Mouse (Mus musculus) c-Kit-negative CD71-positive TER-119-positive erythroid progenitor cells, embryonic 14.5 days (primary cell): ENCODE measurements at regions not wholly inside any gene's neighbourhood (a gene's known extent, or its start where the extent isn't known, plus 50 kb on each side); places are given as distances from the start of the nearest gene placed in this dataset.

ENCODE experiments used
- DNase-seq: peaks from one replicate; pipeline ENCODE4 v3.0.0-alpha.2; 2013; ENCODE audit warnings: low read depth, low spot score

DNA sequence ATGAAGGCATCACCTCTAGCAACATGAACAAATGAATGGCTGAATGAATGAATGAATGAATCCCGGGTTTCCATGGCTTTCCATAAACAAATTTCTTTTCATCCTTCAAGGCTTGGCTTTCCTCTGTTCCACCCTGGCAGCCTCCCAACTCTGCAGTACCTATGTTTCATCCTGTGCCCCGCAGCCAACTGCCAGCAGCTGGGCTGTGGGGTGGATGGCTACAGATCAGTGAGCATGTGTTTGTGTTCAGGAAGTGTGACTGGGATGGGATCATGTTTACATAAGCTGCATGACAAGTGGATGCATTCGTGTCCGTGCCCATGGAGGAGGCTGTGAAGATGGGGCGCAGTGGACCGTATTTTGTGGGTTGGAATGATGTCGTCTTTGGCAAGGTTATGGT lies 200.5 kb upstream of the Sulf2 start:
- DNase-seq: no peak

GRCm38 (mm10) chr2:166355446-166355845 lies 200.0 kb upstream of the Sulf2 start:
- no peak for DNase-seq

GRCm38 (mm10) chr2:166354391-166354790 lies 198.9 kb upstream of the Sulf2 start:
- no peak for DNase-seq

DNA sequence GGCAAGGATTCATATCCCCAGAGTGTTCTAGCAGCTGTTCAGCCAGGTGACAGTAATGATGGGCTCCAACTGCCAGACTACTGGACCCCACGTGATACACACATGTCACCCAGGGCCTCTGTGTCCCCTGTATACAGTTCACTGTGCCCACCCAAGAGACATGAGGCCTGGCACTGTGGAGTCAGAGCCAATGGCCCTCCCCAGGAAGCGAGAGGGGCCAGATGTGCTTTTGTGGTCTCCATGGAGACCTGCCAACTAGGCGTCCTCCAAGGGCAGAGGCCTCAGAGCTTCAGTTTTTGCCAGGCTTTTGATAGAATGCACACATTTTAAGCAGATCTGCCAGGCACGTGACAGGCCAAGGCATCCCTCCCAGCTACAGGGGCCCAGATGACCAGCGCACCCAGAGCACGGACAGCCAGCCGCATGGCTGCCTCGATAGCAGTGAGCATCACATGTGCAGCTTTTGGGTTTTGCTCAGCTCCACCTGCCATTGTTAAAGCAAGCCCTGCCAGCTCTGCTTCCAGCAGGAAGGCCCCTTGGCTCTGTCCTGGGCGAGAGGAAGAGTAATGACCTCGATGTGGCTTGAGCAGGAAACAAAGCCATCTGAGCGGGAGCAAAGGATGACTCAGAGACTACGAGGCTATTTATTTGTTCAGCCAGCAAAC lies 198.1 kb upstream of the Sulf2 start:
- DNase-seq: no peak

- DNase-seq: no peak
These were observed 196.5 kb upstream of the Sulf2 start for GRCm38 (mm10) chr2:166351984-166352383.

- no peak for DNase-seq
These were observed 196.1 kb upstream of the Sulf2 start for GRCm38 (mm10) chr2:166351581-166351980.

GRCm38 (mm10) chr2:166348654-166349053 lies 193.2 kb upstream of the Sulf2 start:
- no peak for DNase-seq

DNA sequence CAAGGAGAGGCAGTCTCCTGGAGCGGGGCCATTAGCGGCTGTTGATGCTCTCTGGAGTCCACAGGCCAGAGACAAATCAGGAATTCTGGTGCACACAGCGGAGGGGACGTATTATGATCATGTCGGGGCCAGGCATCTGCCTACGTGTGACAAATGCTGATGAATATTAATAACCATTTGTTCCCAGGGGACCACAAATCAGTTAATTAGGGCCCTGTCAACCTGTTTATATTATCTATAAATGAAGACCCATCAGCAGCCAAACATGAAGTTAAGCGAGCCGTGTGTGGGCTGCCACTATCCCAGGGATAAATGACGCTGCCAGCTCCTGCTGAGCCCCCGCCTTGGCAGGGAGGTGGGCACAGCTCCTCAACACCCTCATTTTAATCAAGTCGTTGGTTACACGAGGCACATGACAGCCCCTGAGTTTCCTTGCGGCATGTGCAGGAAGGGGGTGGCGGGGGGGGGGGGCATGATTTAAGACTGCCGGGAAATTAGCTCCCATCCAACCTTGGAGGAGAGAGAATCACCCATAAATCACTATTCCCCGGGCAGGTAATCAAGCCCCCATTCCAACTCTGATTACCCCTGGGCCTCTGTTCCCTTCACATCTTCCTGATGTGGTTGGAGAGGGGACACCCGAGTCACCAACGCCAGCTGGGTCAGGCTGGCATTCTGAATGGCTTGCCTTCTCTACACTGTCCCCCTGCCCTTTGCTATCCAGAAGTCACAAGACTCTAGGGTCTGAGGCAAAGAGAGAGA lies 191.1 kb upstream of the Sulf2 start:
- no peak for DNase-seq

- DNase-seq: no peak
These were observed 188.3 kb upstream of the Sulf2 start for GRCm38 (mm10) chr2:166343551-166344340.

- no peak for DNase-seq
These were observed 186.9 kb upstream of the Sulf2 start for GRCm38 (mm10) chr2:166342407-166342806.

GRCm38 (mm10) chr2:166340196-166340595 lies 184.7 kb upstream of the Sulf2 start:
- DNase-seq: no peak

- DNase-seq: no peak
These were observed 184.0 kb upstream of the Sulf2 start for GRCm38 (mm10) chr2:166339427-166339826.

GRCm38 (mm10) chr2:166338396-166339085 lies 183.1 kb upstream of the Sulf2 start:
- DNase-seq: no peak

DNA sequence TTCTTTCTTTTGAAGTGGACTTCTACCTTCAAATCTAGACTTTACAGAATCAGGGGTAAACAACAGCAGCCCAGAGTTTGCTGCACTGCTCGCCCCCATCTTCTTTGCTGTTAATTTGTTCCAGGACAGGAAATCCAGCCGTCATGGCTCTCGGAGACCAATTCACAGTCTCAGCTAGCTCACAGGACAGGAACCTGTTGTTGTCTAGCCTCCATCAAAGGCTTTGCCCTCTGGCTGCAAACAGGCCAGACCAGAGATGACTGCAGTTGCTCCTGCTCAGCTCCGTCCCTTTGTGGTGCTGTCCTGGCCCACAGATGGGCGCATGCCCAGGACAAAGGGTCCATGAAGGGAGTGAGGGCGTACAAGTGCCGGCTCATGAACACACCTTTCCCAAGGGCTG lies 182.2 kb upstream of the Sulf2 start:
- no peak for DNase-seq

- DNase-seq: no peak
These were observed 180.2 kb upstream of the Sulf2 start for GRCm38 (mm10) chr2:166335702-166336101.

DNA sequence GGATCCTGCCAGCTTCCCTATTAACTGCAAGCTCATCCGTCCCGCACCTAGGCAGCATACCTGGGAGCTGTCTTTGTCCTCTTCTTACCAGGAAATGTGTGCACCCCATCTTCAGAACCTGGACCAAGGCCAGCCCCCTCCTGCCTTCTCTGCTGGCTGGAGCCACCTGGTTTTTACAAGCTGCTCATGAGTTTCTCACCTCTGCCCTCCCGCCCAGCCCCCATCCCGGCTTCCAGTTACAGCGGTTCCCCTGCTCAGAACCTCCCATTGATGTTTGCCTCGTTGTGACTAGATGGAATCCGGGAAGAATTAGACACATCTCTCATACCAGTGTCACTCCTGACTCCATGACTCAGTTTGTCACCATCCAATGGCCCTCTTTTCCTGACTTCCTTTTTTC lies 179.1 kb upstream of the Sulf2 start:
- no peak for DNase-seq

- DNase-seq: no peak
These were observed 178.4 kb upstream of the Sulf2 start for GRCm38 (mm10) chr2:166333818-166334217.

GRCm38 (mm10) chr2:166332748-166333417 lies 177.4 kb upstream of the Sulf2 start:
- DNase-seq: no peak

GRCm38 (mm10) chr2:166331192-166331591 lies 175.7 kb upstream of the Sulf2 start:
- no peak for DNase-seq

- DNase-seq: no peak
These were observed 174.9 kb upstream of the Sulf2 start for GRCm38 (mm10) chr2:166330364-166330763.
